Mouse (Mus musculus) heart, adult 2 months (tissue): ENCODE measurements around the gene BC035947.

Experiments used
- CTCF ChIP-seq: fragments of 200-600 bp; IDR thresholded peaks from 2 replicates; pipeline ENCODE4 v1.8.1; 2022; ENCODE audit warnings: antibody characterized with exemption, mild to moderate bottlenecking, moderate library complexity
- POLR2A ChIP-seq: fragments of 200-500 bp; IDR thresholded peaks from 2 replicates; pipeline ENCODE4 v1.6.1; 2011; ENCODE audit warnings: mild to moderate bottlenecking, low read depth, low read length, control low read depth; ENCODE audit not compliant: insufficient read depth

DNA sequence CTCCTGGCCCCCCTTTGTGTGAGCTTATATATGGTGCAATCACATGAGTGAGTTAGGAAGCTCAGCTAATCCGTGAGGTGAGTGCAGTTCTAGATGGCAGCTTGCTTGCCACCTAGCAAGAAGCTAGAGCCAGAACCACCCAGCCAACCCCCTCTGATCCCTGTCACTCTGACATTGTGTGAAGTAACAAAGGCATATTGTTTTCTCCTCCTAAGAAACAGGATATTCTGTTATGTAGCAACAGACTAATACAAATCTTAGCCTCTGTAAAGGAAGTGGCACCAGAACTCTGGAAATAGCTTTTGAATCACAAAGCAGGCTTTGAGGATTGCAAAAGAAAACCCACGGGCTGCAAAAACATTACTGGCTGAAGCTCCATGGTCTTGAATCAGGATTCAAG is 27.6 kb downstream of the BC035947 start:
- no peak for TF ChIP-seq CTCF
- no peak for TF ChIP-seq POLR2A
